Mouse (Mus musculus) heart, embryonic 11.5 days (tissue): ENCODE results near the gene Gm27029. TPM values are rescaled to one million over a fixed set of nuclear protein-coding genes. Genes with fewer than 3 reads are reported as not detected.

Experiments used
- ATAC-seq: fragments of 200-750 bp; cut with Nextera tagmentation; replicated peaks from 2 replicates; pipeline ENCODE4 v1.8.0; 2017; ENCODE audit warnings: moderate library complexity; ENCODE audit not compliant: insufficient number of reproducible peaks, low FRiP score, low TSS enrichment
- H3K27ac ChIP-seq: fragments of 300-500 bp; sonication (generic); 2 replicates; pipeline ENCODE4 v1.5.1; 2014; ENCODE audit warnings: mild to moderate bottlenecking, low read depth, low read length
- H3K27me3 ChIP-seq: fragments of 300-500 bp; sonication (generic); 2 replicates; pipeline ENCODE4 v1.6.1; 2014; ENCODE audit warnings: mild to moderate bottlenecking, low read length, mixed read lengths; ENCODE audit not compliant: control insufficient read depth, insufficient read depth
- H3K36me3 ChIP-seq: fragments of 300-500 bp; sonication (generic); 2 replicates; pipeline ENCODE4 v1.6.1; 2014; ENCODE audit warnings: mild to moderate bottlenecking, low read length, moderate library complexity, mixed read lengths; ENCODE audit not compliant: control insufficient read depth, insufficient read depth
- H3K4me1 ChIP-seq: fragments of 300-500 bp; sonication (generic); 2 replicates; pipeline ENCODE4 v1.6.1; 2014; ENCODE audit warnings: low read length; ENCODE audit not compliant: control insufficient read depth, insufficient read depth
- H3K4me2 ChIP-seq: fragments of 300-500 bp; sonication (generic); 2 replicates; pipeline ENCODE4 v1.6.1; 2014; ENCODE audit warnings: mild to moderate bottlenecking, moderate library complexity
- H3K4me3 ChIP-seq: fragments of 300-500 bp; sonication (generic); 2 replicates; pipeline ENCODE4 v1.5.1; 2014; ENCODE audit warnings: low read depth, low read length
- H3K9ac ChIP-seq: fragments of 300-500 bp; sonication (generic); 2 replicates; pipeline ENCODE4 v1.6.1; 2014; ENCODE audit warnings: mild to moderate bottlenecking, low read depth, low read length, moderate library complexity
- H3K9me3 ChIP-seq: fragments of 300-500 bp; sonication (generic); replicated peaks from 2 replicates; pipeline ENCODE4 v1.6.1; 2016; ENCODE audit warnings: low read length; ENCODE audit not compliant: control insufficient read depth
- WGBS: fragments of 180-500 bp; shearing (Covaris S2); extraction: QIAGEN DNeasy Blood & Tissue Kit; methylation state at CpG from one replicate; pipeline ENCODE4 v1.1.7; 2014; ENCODE audit not compliant: insufficient replicate concordance; 5-methylcytosine and 5-hydroxymethylcytosine counted together
- polyA plus RNA-seq: library from polyadenylated mRNA; unstranded; fragments of >200 nt; fragmentation: Nextera tagmentation; extraction: Ambion mirVana; gene quantifications from 2 replicates; pipeline ENCODE4 v1.2.1, GENCODE M21; 2014

The Gm27029 gene
- polyA plus RNA-seq, 1 experiment from 2014 or later, result 17.5 TPM

DNA sequence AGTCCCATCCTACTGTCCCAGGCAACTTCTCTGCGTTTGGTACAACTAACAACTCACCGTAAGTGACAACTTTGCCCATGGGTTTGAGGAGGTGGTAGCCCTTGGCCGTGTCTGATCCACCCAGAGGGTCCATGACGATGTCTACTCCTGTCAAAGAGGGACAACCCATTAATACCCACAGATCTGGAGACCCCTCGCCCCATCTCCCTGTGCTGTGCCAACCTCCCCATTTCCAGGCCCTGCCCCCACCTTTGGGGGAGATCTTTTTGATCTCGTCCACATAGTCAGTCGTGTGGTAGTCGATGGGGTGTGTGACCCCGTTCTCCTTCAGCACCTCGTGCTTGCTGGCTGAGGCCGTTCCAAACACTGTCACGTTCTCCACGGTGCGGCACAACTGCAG, 37.5 kb upstream of the Gm27029 start:
- Histone ChIP-seq H3K4me3 (no peak overlapping the region), H3K36me3 (0 out of 2 replicates have a peak, but pooled peaks cover 6% of the 10 kb centered on the region), H3K9ac (no peak overlapping the region), H3K9me3 (no peaks in the 10 kb centered on the region), H3K27me3 (no peaks in the 10 kb centered on the region), H3K4me1 (peaks cover 29% of the 10 kb centered on the region), H3K4me2 (no peak overlapping the region), H3K27ac (no peak overlapping the region)
- WGBS, result 85% methylated on average over 14 of the region's 14 CpGs
- no peak for ATAC-seq

- no peak overlapping the region for H3K27ac ChIP-seq
- peaks cover 29% of the 10 kb centered on the region for H3K4me1 ChIP-seq
- no peak overlapping the region for H3K4me3 ChIP-seq
- H3K9ac ChIP-seq, result no peak overlapping the region
- WGBS, result 79% methylated on average over 15 of the region's 15 CpGs
- H3K9me3 ChIP-seq, result no peaks in the 10 kb centered on the region
- ATAC-seq, result no peak
- no peaks in the 10 kb centered on the region for H3K27me3 ChIP-seq
- no peak overlapping the region for H3K4me2 ChIP-seq
- 0 out of 2 replicates have a peak, but pooled peaks cover 6% of the 10 kb centered on the region for H3K36me3 ChIP-seq
Observed at GRCm38 (mm10) chr11:101460321-101460720, 35.7 kb upstream of the Gm27029 start.

- Histone ChIP-seq H3K9ac (no peak overlapping the region), H3K27ac (no peak overlapping the region), H3K4me1 (peaks cover 29% of the 10 kb centered on the region), H3K4me3 (no peak overlapping the region), H3K27me3 (no peaks in the 10 kb centered on the region), H3K9me3 (no peaks in the 10 kb centered on the region), H3K4me2 (no peak overlapping the region), H3K36me3 (0 out of 2 replicates have a peak, but pooled peaks cover 6% of the 10 kb centered on the region)
- 36% methylated on average over 4 of the region's 6 CpGs for WGBS
- ATAC-seq, result 0 out of 2 replicates have a peak, but pooled peaks have one; percentile 22
Observed at GRCm38 (mm10) chr11:101459716-101460115, 35.1 kb upstream of the Gm27029 start.

- H3K27ac ChIP-seq, result no peak overlapping the region
- no peak for ATAC-seq
- H3K4me1 ChIP-seq, result peaks cover 16% of the 10 kb centered on the region
- no peak overlapping the region for H3K9ac ChIP-seq
- no peak overlapping the region for H3K4me2 ChIP-seq
- no peak overlapping the region for H3K4me3 ChIP-seq
- 85% methylated on average over 12 of the region's 12 CpGs for WGBS
- no peaks in the 10 kb centered on the region for H3K9me3 ChIP-seq
- 0 out of 2 replicates have a peak, but pooled peaks cover 6% of the 10 kb centered on the region for H3K36me3 ChIP-seq
- H3K27me3 ChIP-seq, result no peaks in the 10 kb centered on the region
Observed at GRCm38 (mm10) chr11:101458217-101458616, 33.6 kb upstream of the Gm27029 start.

GRCm38 (mm10) chr11:101457631-101458030, 33.0 kb upstream of the Gm27029 start:
- Histone ChIP-seq H3K36me3 (0 out of 2 replicates have a peak, but pooled peaks cover 6% of the 10 kb centered on the region), H3K27ac (no peak overlapping the region), H3K27me3 (no peaks in the 10 kb centered on the region), H3K9me3 (no peaks in the 10 kb centered on the region), H3K9ac (no peak overlapping the region), H3K4me2 (no peak overlapping the region), H3K4me3 (no peak overlapping the region), H3K4me1 (peaks cover 11% of the 10 kb centered on the region)
- no peak for ATAC-seq
- WGBS, result 81% methylated on average over 6 of the region's 9 CpGs

- no peak overlapping the region for H3K9ac ChIP-seq
- peaks cover 8% of the 10 kb centered on the region for H3K4me1 ChIP-seq
- no peaks in the 10 kb centered on the region for H3K9me3 ChIP-seq
- H3K4me2 ChIP-seq, result no peak overlapping the region
- no peak overlapping the region for H3K27ac ChIP-seq
- no peak overlapping the region for H3K4me3 ChIP-seq
- WGBS, result 83% methylated on average over 7 of the region's 7 CpGs
- no peaks in the 10 kb centered on the region for H3K27me3 ChIP-seq
- H3K36me3 ChIP-seq, result 0 out of 2 replicates have a peak, but pooled peaks cover 3% of the 10 kb centered on the region
- ATAC-seq, result no peak
Observed at GRCm38 (mm10) chr11:101455627-101456026, 31.0 kb upstream of the Gm27029 start.

GRCm38 (mm10) chr11:101454702-101455101, 30.1 kb upstream of the Gm27029 start:
- H3K9me3 ChIP-seq, result no peaks in the 10 kb centered on the region
- ATAC-seq, result no peak
- H3K4me1 ChIP-seq, result peaks cover 4% of the 10 kb centered on the region
- H3K36me3 ChIP-seq, result no peaks in the 10 kb centered on the region
- H3K9ac ChIP-seq, result no peak overlapping the region
- H3K27me3 ChIP-seq, result no peaks in the 10 kb centered on the region
- 78% methylated on average over 6 of the region's 6 CpGs for WGBS
- H3K4me2 ChIP-seq, result no peak overlapping the region
- H3K4me3 ChIP-seq, result no peak overlapping the region
- H3K27ac ChIP-seq, result no peak overlapping the region

DNA sequence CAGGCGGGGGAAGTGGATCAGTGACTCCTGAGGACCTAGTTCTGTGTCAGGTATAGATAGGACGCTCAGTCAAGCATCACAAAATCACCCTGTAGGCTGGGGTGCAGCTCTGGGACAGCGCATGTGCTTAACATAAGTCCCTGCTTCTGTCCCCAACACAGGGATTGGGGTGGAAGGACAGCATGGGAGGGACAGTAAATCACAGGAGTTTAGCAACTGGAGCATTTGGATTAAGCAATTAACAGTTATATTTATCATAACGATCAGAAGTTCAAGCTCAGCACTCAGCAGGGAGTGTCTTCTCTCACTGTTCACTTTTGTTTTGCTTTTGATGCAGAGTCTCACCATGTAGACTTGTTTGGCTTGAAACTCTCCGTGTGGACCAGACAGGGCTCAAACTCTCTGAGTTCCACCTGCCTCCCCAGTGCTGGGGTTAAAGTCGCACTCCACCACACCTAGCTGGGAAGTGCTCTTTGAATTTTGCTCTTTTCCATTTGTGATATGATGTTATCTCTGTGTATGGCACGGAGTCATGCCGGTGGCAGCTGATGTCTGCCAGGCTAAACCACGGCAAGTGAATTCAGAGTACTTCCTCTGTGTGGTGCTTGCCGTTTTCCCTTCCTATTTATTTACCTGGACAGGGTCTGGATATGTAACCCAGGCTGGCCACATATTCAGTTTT, 27.6 kb upstream of the Gm27029 start:
- 58% methylated on average over 10 of the region's 10 CpGs for WGBS

DNA sequence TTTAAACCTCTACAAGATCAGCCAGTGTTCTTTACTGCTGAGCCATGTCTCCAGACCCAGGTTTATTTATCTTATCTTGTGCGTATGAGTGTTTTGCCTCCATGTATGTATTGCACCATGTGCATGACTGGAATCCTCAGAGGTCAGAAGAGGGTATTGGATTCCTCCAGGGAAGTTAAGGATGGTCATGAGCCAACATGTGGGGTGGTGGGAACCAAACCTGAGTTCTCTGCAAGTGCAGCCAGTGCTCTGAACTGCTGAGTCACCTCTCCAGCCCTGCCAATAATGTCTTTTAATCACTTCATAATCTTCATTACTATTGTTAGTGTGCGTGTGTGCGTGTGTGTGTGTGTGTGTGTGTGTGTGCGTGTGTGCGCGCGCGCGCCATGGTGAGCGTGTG, 26.9 kb upstream of the Gm27029 start:
- Histone ChIP-seq H3K4me2 (no peak overlapping the region), H3K27ac (no peak overlapping the region), H3K27me3 (no peaks in the 10 kb centered on the region), H3K4me1 (0 out of 2 replicates have a peak, but pooled peaks cover 6% of the 10 kb centered on the region), H3K9me3 (no peaks in the 10 kb centered on the region), H3K4me3 (no peak overlapping the region), H3K9ac (no peak overlapping the region), H3K36me3 (no peaks in the 10 kb centered on the region)
- WGBS, result 87% methylated on average over 10 of the region's 10 CpGs
- no peak for ATAC-seq

More for the DNA sequence above, 27.6 kb upstream of the Gm27029 start:
- Histone ChIP-seq H3K4me1 (0 out of 2 replicates have a peak, but pooled peaks cover 6% of the 10 kb centered on the region), H3K27me3 (no peaks in the 10 kb centered on the region), H3K9me3 (no peaks in the 10 kb centered on the region), H3K4me3 (no peak overlapping the region), H3K27ac (no peak overlapping the region), H3K9ac (no peak overlapping the region), H3K4me2 (no peak overlapping the region), H3K36me3 (no peaks in the 10 kb centered on the region)
- ATAC-seq, result no peak
